Mouse (Mus musculus): ENCODE measurements around the gene Lrp8. TPM values are rescaled to one million over a fixed set of nuclear protein-coding genes. Genes with fewer than 3 reads are reported as not detected.

Lrp8 gene
- polyA plus RNA-seq, 1 experiment from 2014 or later = 8.8 TPM

- CTCF ChIA-PET = interaction anchor here (1.3 to 2.4 kb wide), 2 partner anchors 8 to 28 kb away, joined by 4 to 8 read pairs; partner anchors contain the start of gene Lrp8
- in situ Hi-C loops (cut with MboI; ENCODE audit: low pct_unique_long_range_greater_than_20kb) = no loop called here
- no peak for ATAC-seq
Measured at GRCm38 (mm10) chr4:107829675-107830074, 27.6 kb downstream of the Lrp8 start.

GRCm38 (mm10) chr4:107830189-107830588, 28.1 kb downstream of the Lrp8 start:
- no peak for DNase-seq (ENCODE audit: low read depth, low spot score)
- TF ChIP-seq CTCF (IDR thresholded peaks at IDR 0.05) = no peak
- no peak for ATAC-seq
- POLR2A ChIA-PET = interaction anchor here (1.5 kb wide), 1 partner anchor 11 kb away, joined by 3 read pairs; no protein-coding TSS in a partner anchor
- in situ Hi-C loops (cut with MboI; ENCODE audit: low pct_unique_long_range_greater_than_20kb) = no loop called here
- CTCF ChIA-PET = interaction anchor here (1.3 to 2.4 kb wide), 2 partner anchors 9 to 28 kb away, joined by 4 to 8 read pairs; partner anchors contain the start of gene Lrp8
- no peaks in the 10 kb centered on the region for H3K27me3 ChIP-seq

More at GRCm38 (mm10) chr4:107829675-107830074, 27.6 kb downstream of the Lrp8 start:
- DNase-seq (ENCODE audit: low read depth, low spot score) = no peak
- POLR2A ChIA-PET = interaction anchor here (1.5 kb wide), 1 partner anchor 10 kb away, joined by 3 read pairs; no protein-coding TSS in a partner anchor
- no peaks in the 10 kb centered on the region for H3K27me3 ChIP-seq
- no peak for TF ChIP-seq CTCF (IDR thresholded peaks at IDR 0.05)

GRCm38 (mm10) chr4:107830821-107831221, 28.8 kb downstream of the Lrp8 start:
- DNase-seq (ENCODE audit: low read depth, low spot score) (no peak), ATAC-seq (no peak)
- in situ Hi-C loops (cut with MboI; ENCODE audit: low pct_unique_long_range_greater_than_20kb) = no loop called here
- POLR2A ChIA-PET = interaction anchor here (1.5 kb wide), 1 partner anchor 12 kb away, joined by 3 read pairs; no protein-coding TSS in a partner anchor
- CTCF ChIA-PET = interaction anchor here (1.3 to 2.4 kb wide), 2 partner anchors 10 to 29 kb away, joined by 4 to 8 read pairs; partner anchors contain the start of gene Lrp8
- TF ChIP-seq CTCF (IDR thresholded peaks at IDR 0.05) = no peak
- no peaks in the 10 kb centered on the region for H3K27me3 ChIP-seq

GRCm38 (mm10) chr4:107831678-107832077, 29.6 kb downstream of the Lrp8 start:
- H3K27me3 ChIP-seq = no peaks in the 10 kb centered on the region
- DNase-seq (ENCODE audit: low read depth, low spot score) (no peak), ATAC-seq (no peak)
- TF ChIP-seq CTCF (IDR thresholded peaks at IDR 0.05) = no peak
- CTCF ChIA-PET = no interaction called here
- in situ Hi-C loops (cut with MboI; ENCODE audit: low pct_unique_long_range_greater_than_20kb) = no loop called here
- POLR2A ChIA-PET = no interaction called here

GRCm38 (mm10) chr4:107833525-107833924, 31.5 kb downstream of the Lrp8 start:
- DNase-seq (ENCODE audit: low read depth, low spot score) = no peak
- POLR2A ChIA-PET = no interaction called here
- CTCF ChIA-PET = no interaction called here
- TF ChIP-seq CTCF (IDR thresholded peaks at IDR 0.05) = no peak
- no peaks in the 10 kb centered on the region for H3K27me3 ChIP-seq
- no peak for ATAC-seq
- in situ Hi-C loops (cut with MboI; ENCODE audit: low pct_unique_long_range_greater_than_20kb) = no loop called here

GRCm38 (mm10) chr4:107834643-107835314, 32.7 kb downstream of the Lrp8 start:
- no peaks in the 10 kb centered on the region for H3K27me3 ChIP-seq
- ATAC-seq (no peak), DNase-seq (ENCODE audit: low read depth, low spot score) (no peak)
- no peak for TF ChIP-seq CTCF (IDR thresholded peaks at IDR 0.05)
- ChIA-PET POLR2A (no interaction called here), CTCF (interaction anchor here (0.8 kb wide), 1 partner anchor 97 kb away, joined by 3 read pairs; no protein-coding TSS in a partner anchor)
- in situ Hi-C loops (cut with MboI; ENCODE audit: low pct_unique_long_range_greater_than_20kb) = no loop called here

- H3K27me3 ChIP-seq = no peaks in the 10 kb centered on the region
- TF ChIP-seq CTCF (IDR thresholded peaks at IDR 0.05) = no peak
- in situ Hi-C loops (cut with MboI; ENCODE audit: low pct_unique_long_range_greater_than_20kb) = no loop called here
- CTCF ChIA-PET = interaction anchor here (0.8 kb wide), 1 partner anchor 98 kb away, joined by 3 read pairs; no protein-coding TSS in a partner anchor
- DNase-seq (ENCODE audit: low read depth, low spot score) (no peak), ATAC-seq (no peak)
- POLR2A ChIA-PET = interaction anchor here (0.7 kb wide), 1 partner anchor 33 kb away, joined by 5 read pairs; the partner anchor contains the start of gene Lrp8
Measured at GRCm38 (mm10) chr4:107835508-107835909, 33.4 kb downstream of the Lrp8 start.

- H3K27me3 ChIP-seq = no peaks in the 10 kb centered on the region
- CTCF ChIA-PET = no interaction called here
- in situ Hi-C loops (cut with MboI; ENCODE audit: low pct_unique_long_range_greater_than_20kb) = no loop called here
- TF ChIP-seq CTCF (IDR thresholded peaks at IDR 0.05) = no peak
- POLR2A ChIA-PET = no interaction called here
- ATAC-seq (no peak), DNase-seq (ENCODE audit: low read depth, low spot score) (no peak)
Measured at GRCm38 (mm10) chr4:107836758-107837157, 34.7 kb downstream of the Lrp8 start.

- in situ Hi-C loops (cut with MboI; ENCODE audit: low pct_unique_long_range_greater_than_20kb) = no loop called here
- ATAC-seq (no peak), DNase-seq (ENCODE audit: low read depth, low spot score) (no peak)
- POLR2A ChIA-PET = no interaction called here
- TF ChIP-seq CTCF (IDR thresholded peaks at IDR 0.05) = no peak
- CTCF ChIA-PET = no interaction called here
- H3K27me3 ChIP-seq = no peaks in the 10 kb centered on the region
Measured at GRCm38 (mm10) chr4:107837910-107838309, 35.8 kb downstream of the Lrp8 start.

GRCm38 (mm10) chr4:107843687-107844086, 41.6 kb downstream of the Lrp8 start:
- in situ Hi-C loops (cut with MboI; ENCODE audit: low pct_unique_long_range_greater_than_20kb) = loop anchor here (5.0 kb wide), 1 partner anchor 106 kb away; no protein-coding TSS in a partner anchor
- DNase-seq (ENCODE audit: low read depth, low spot score) = no peak
- TF ChIP-seq CTCF (IDR thresholded peaks at IDR 0.05) = no peak
- ATAC-seq = no peak
- POLR2A ChIA-PET = no interaction called here
- CTCF ChIA-PET = no interaction called here
- no peaks in the 10 kb centered on the region for H3K27me3 ChIP-seq

GRCm38 (mm10) chr4:107844971-107845370, 42.9 kb downstream of the Lrp8 start:
- CTCF ChIA-PET = interaction anchor here (1.0 to 3.2 kb wide), 4 partner anchors 10 to 107 kb away, joined by 3 to 16 read pairs (median 4); no protein-coding TSS in a partner anchor

More at GRCm38 (mm10) chr4:107844971-107845370, 42.9 kb downstream of the Lrp8 start:
- in situ Hi-C loops (cut with MboI; ENCODE audit: low pct_unique_long_range_greater_than_20kb) = loop anchor here (5.0 kb wide), 1 partner anchor 108 kb away; no protein-coding TSS in a partner anchor
- TF ChIP-seq CTCF (IDR thresholded peaks at IDR 0.05) = no peak
- no peaks in the 10 kb centered on the region for H3K27me3 ChIP-seq
- POLR2A ChIA-PET = no interaction called here
- ATAC-seq = no peak
- DNase-seq (ENCODE audit: low read depth, low spot score) = no peak

Measured in Patski (cell line).